Mouse (Mus musculus) urinary bladder, postnatal 10 days (tissue): ENCODE results near the gene Arfgap3.
"Not testable (repeated sequence)": the region's sequence is repeated elsewhere in the genome, so short reads cannot be mapped to it uniquely, and the experiment has no call there.

ENCODE experiments used
- DNase-seq: peaks from one replicate; pipeline ENCODE4 v3.0.0; 2022; ENCODE audit warnings: low spot score

Arfgap3 gene

DNA sequence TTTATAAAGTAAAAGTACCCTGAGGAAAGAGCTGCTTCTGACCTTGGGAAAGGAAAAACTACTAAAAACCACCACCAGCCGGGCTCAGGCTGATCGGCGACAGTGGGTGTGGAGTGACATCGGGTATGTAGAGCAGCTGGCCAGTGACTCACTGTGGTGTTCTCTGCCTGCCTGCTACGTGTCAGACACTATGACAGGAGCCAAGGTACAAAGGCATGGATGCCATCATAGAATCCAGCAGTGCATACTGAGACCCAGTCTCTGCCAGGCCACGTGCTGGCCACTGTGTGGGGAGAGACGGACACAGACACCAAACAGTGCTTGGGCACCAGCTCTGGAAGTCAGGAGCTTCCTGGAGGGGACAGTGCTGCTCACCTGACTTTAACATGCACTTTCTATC, 5.1 kb downstream of the Arfgap3 start:
- no peak for DNase-seq

DNA sequence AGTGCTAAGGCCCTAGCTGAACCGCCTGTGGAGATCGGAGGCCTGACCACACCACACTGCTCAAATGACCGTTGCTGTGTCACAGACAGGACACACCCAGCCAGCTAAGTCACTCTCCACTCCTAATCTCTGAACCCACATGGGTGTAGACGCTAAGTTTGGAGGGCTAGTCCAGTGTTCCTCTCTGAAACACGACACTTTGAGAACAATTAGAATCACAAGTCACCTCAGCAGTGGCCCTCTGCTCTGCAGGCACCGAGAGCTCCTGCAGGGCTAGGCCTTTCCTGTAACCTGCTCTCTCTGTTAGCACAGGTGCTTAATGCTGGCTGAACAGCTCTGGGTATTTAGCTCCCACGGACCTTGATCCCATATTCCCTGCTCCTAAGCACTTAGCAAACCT, 5.9 kb downstream of the Arfgap3 start:
- no peak for DNase-seq

DNA sequence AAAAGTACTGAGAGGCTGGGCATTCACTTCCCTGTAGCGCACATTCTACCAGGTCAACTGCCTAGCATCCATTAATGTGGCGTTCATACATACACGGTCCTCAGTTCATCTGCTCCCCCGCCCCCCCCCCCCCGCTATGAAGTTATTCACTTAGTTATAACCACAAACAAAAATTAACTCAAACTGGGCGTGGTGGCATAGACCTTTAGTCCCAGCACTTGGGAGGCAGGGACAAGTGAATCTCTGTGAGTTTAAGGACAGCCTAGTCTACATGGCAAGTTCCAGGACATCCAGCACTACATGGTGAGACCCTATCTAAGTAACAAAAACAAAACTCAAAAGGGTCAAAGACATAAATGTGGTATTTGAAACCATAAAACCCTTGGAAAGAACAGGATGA, 11.1 kb downstream of the Arfgap3 start:
- no peak for DNase-seq

DNA sequence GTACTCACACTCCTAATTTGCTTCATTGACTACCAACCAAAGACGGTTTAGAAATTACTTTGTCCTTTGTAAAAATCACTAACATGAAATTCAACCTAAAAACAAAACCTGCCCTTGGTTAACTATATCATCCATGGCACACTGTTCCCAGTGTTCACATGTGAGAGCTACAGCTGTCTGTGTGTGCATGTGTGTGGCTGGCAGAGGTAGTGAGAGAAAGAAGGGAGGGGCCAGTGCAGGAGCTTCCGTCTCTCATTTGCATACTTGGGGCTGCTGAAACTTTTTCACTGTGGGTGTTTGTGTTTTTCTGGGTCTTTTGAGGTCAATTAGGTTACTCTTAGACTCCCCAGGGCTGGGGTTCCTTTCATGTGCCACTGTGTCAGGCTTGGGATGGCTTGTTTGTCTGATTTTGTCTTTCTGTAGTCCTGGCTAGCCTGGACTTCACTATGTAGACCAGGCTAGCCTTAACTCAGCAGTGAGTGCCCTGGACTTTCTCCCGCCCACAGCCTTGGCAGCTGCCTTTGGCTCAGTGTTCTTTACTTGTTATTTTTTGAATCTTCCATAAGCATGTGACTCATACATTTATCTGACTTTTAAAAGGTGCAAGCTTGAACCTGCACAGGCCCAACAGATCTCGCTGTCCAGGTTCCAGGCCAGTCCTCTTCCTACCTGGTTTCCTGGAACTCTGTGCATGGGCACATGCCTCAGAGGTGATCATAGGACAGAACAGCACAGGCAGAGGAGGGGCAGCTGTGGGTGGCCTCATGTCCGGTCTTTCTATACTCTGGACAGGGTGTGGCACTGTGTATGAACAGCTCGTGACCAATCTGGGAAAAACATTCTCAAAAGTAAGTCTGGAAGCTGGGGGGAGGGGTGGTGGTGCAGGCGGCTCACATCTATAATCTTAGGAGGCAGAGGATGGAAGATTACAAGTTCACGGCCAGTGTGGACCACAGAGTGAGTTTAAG, 11.9 kb downstream of the Arfgap3 start:
- no peak for DNase-seq

DNA sequence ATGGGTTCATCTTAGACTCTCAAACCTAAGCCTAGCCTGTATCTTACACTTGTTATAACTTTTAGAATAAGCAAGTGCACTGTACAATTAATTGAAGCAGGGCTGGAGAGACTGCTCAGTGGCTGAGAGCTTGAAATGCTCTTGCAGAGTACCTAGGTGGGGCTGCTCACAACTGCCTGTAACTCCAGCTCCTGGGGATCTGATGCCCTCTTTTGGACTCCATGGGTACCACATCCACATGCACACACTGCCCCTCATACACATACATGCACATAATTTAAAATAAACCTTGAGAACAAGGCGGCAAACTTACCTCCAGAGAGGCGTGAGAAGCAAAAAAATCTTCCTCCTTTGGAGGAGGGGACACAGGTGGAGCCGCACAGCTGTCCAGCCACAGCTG, 17.7 kb downstream of the Arfgap3 start:
- DNase-seq: no peak

DNA sequence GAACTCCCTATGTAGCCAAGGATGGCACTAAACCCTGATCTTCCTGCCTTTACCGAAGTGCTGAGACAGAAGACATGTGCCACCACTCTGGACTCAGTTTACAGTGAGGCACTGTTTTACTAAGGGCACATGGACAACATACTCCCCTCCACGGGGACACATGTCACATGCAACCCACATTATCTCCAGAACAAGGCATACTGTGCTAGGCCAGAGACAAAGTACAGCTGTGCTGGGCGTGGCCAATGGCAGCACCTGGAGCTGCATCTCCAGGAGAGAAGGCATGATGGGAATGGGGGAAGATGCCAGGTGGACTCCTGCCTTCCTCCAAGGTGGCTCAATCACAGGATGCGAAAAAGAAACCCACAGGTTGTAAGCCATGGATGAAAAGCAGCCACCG, 21.1 kb downstream of the Arfgap3 start:
- DNase-seq: no peak

DNA sequence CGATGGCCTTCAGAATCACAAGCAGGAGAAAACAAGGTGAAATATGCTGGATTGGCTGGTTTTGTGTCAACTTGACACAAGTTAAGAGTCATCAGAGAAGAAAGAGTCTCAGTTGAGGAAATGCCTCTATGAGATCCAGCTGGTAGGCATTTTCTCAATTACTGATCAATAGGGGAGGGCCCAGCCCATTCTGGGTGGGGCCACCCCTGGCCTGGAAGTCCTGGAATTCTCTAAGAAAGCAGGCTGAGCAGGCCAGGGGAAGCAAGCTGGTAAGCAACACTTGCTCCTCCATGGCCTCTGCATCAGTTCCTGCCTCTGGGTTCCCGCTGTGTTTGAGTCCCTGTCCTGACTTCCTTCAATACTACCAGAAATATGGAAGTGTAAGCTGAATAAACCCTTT, 27.0 kb downstream of the Arfgap3 start:
- DNase-seq: no peak

DNA sequence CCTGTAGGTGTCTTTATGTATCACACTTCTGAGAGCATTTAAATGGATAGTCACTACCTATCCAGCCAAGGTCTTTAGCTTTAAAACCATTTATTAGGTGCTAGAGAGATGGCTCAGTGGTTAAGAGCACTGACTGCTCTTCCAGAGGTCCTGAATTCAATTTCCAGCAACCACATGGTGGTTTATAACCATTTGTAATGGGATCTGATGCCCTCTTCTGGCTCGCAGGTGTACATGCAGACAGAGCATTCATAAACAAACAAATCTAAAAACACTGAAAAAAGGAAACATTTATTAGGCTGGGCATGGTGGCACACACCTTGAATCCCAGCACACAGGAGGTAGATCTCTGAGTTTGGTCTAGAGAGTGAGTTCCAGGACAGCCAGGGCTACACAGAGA, 35.1 kb downstream of the Arfgap3 start:
- no peak for DNase-seq

DNA sequence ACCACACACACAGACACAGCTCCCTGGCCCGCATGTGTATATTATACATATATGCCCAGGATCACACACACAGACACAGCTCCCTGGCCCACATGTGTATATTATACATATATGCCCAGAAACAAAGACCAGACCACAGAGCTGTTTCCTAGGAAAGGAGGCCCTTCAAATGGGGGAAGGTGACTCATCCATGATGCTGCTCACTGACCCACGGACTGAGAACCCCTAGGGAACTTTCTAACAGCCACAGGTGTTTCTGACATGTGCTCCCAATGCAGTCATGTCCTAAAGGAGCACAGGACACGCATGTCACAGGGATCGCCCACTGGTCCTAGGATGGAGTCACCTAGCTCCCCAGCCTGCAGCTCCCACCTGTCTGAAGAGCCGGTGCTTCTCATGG, 40.2 kb downstream of the Arfgap3 start:
- no peak for DNase-seq

DNA sequence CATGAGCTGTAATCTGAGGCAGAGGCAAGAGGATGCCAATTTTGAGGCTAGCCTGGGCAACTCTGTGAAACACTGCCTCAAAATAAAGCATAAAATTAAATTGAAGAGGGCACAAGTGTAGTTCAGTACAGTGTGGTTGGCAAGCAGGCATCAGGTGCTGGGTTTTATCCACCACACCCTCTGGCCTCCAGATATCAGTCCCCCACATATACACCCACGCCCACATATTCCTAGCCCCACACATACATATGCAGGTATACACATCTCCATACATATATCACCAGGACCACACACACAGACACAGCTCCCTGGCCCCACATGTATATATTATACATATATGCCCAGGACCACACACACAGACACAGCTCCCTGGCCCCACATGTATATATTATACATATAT, 41.3 kb downstream of the Arfgap3 start:
- DNase-seq: not testable (repeated sequence)

DNA sequence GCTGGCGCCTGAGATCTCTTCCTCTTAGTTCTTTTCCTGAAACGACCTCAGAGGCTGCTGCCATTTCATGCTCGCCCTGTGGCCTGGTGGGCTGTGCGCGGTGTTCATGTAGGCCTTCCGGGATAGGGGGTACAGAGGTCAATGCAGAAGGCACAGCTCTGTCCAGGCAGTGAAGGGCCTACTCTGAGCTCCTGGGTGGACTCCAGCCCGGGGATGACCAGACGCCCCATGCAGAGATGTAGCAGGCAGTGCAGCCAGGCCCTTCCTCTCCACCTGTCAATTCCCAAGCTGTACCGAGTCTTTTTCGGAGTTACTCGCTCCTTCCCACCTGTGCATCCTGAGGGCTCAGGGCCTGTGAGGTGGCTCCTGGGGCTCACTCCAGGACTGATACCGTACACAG, 43.9 kb downstream of the Arfgap3 start:
- DNase-seq: no peak

DNA sequence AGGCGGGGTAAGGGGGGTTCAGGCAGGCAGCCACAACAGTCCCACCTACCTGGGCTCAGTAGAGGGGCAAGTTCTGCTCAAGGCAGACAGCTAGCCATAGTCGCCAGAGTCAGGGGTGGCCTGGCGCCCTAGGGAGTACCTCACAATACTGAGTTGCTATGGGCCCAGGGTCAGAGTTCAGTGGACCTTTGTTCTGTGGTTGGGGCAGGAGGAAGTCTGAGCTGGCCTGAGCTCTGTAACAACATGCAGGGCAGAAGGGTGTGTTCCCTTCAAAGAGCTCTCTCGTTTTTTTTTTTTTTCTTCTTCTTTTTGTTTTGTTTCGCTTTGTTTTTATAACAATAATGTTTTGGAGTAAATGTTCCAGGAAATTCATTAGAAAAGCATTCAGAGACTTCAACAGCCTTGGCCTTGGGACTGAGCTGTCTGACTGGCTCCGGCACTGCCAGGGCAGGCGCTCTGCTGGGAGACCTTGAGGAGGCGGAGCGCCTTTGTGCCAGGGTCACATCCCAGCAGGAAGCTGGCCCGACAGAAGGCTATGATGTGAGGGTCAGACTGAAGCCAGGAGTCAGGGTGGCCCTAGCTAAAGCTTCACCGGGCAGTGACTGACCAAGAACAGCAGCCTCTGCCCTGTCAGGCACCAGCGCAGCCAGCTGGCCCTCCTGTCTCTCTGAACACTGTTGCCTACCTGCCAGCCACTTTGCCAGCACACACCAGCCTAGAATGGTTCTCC, 44.7 kb downstream of the Arfgap3 start:
- DNase-seq: no peak

DNA sequence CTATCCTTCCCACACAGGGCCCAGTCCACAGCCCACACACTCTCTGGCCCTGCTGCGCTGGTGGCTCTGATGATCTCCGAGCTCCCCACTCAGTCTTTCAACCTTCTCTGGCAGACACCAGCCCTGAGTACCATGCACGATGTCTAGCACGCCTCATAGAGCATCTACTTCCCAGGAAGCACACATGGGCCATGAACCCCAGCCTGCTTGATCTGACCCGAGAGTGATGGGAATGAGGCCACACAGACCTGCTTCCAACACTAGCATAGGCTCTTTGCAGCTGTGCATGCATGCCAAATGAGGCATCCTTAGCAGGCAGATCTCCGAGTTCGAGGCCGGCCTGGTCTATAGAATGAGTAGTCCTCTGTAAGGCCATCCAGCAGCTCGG, 45.2 kb downstream of the Arfgap3 start:
- DNase-seq: no peak

DNA sequence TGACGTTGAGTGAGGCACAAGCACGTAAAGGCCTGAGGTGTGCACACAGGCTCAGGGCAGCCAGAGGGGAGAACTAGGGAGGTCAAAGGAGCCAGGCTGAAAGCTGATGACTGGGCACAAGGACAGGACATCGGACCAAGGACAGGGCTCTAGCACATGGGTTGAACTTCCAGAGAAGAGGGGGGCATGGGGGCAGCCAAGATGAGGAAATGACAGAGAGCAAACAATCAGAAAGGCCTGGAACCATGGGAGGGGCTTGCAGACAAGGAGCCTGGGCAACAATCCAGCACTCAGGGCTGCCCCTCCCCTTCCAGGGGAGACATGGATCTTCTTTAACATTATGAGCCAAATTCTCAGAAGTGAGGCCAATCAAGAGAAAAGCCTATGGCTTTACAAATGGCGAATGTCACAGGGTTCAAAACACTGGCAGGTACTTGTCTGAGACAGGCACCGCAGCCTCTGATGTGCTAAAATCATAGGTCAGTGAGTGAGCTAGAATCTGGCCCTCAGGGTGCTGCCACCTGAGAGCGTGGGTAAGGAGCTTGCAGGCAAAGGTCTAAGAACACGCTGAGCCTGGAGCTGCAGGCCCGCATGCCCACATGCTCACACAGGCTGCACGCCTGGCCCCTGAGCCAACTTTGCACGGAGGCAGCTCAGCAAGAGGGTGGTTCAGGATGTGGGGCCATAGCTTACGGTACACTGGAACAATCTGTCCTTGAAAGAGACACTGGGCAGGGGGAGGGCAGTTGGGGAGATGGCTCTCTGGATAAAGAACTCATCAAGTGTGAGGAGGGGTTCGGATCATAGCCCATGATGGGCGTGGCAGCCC, 46.2 kb downstream of the Arfgap3 start:
- no peak for DNase-seq

DNA sequence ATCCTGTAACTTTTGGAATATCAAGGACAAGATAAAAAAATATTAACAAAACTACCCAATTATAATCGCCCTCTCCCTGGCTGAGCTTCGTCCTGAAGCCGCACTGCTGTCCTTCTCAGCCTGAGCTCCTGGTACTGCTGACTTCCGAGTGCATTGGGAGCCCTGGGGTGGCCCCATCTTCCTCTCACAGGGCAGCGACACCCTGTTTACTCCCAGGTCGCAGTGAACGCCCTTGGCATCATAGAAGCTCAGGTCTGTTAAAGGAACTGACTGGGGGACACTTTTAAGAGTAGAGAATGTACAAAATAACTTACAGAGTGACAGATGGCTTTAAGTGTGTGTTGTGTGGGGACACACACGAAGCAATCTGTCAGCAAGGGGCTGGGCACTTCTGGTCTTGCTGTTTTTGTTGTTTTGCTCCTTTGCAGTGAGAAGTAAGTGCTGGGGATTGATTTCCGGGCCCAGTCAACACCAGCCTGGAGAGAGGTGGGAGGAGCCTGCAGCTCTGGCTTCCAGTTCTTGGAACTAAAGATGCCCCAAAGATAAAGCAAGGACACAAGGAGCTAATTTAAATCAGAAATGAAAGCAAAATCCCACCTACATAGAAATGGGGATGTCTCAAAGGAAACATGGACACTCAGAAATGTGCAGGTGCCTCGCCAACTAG, 50.0 kb downstream of the Arfgap3 start:
- no peak for DNase-seq

DNA sequence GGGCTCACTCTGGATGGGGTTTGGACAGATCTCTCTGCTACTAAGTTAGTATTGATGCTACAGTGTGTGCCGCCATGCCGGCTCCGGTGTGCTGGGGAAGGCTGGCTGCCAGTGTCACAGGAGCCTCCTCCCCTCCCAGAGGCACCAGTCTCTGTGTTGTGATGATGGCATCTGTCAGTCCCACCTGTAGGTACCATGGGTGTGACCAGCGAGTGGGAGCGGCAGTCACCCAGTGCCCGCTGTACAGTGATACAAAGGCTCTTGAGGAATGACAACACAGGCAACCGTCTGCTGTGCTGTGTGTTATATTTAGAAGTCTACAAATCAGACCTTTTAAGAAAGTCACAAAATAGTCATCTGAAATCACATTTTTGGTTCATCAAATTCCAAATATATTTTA, 50.6 kb downstream of the Arfgap3 start:
- DNase-seq: no peak

DNA sequence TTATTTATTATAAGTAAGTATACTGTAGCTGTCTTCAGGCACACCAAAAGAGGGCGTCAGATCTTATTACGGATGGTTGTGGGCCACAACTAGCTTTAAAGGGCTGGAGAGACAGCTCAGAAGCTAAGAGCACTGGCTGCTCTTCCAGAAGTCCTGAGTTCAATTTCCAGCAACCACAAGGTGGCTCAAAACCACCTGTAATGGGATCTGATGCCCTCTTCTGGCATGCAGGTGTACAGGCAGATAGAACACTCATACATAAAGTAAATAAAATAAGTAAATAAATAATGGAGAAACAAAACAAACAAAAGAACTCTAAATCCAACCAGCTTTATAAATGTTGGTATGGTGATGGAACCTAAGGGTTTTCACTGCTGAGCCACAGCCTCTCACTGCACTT, 51.2 kb downstream of the Arfgap3 start:
- no peak for DNase-seq

DNA sequence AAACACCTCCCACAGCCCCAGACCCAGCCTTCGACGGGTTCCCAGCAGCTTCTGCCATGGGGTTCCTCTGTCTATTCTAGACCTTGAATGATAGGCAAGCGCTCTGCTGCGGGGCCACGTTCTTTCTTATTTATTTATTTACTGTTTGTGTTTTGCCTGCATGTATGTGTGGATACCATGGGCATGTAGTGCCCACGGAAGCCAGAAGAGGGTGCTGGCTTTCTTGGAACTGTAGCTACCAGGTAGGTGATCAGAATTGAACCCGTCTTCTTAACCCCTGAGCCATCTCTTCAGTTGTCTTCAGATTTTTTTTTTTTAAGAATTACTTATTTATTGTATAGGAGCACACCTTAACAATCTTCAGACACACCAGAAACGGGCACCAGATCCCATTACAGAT, 51.7 kb downstream of the Arfgap3 start:
- no peak for DNase-seq

DNA sequence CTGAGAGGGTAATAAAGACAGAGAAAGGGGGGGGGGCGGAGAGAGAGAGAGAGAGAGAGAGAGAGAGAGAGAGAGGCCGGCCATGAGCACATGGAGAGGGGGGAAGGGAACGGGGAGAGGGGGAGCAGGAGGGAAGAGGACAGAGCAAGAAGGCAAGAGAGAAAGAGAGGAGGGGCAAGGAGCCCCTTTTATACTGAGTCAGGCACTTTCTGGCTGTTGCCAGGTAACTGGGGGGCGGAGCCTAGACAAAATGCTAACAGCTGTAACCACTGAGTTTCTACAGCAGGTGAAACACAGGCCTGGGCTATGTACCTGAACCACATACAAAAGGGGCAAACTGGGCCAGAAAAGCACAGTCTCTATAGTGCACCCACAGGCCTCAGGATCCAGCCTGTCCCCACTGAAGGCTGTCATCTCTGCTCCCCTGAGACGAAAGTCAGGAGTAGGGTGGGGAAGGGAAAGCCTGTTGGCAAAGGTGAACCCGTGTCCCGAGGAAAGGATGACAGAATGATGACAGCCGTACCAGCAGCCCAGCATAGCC, 53.2 kb downstream of the Arfgap3 start:
- DNase-seq: no peak

DNA sequence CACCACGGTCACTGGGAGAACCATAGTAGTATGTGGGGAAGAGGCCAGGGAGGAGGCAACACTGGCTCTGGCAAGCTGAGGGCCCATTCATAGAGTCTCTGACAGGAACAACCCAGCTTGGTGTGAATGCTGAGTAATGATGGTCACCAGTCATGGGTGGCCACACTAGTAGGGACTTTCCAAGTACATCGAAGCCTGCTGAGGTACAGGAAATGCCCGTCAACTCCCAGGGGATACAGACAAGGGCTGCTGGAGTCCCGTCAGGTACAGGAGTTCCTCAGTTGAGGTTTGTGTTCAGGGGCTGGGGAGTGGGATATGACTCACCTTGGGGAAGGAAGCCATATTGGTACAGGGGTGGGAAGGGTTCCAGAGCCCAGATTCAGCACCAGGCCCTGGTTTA, 54.0 kb downstream of the Arfgap3 start:
- no peak for DNase-seq

DNA sequence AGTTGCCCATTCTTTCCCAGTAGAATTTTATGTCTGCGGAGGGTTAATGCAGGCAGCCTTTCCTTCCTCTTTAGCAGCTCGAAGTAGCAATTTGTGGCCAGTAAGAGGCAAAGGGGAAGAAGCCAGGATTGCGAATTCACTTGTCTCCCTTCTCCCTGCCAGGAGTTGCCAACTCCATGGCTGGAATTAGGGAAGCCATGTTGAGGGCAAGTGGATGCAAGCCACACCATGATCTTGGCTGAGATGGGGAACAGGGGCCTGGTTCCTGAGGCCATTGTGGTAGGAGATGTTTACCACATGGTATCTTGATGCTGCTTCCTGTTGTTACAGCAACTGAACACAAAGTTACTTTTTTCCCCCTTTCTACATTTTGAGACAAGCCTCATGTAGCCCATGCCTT, 55.1 kb downstream of the Arfgap3 start:
- no peak for DNase-seq
